Mouse (Mus musculus) CH12.LX (cell line): ENCODE data around the gene Clptm1. TPM values are rescaled to one million over a fixed set of nuclear protein-coding genes. Genes with fewer than 3 reads are reported as not detected.

Experiments
- DNase-seq: peaks from one replicate; pipeline ENCODE4 v3.0.0-alpha.2; 2013; ENCODE audit errors: extremely low read depth
- H3K27ac ChIP-seq: 2 replicates; pipeline ENCODE4 v1.5.1; 2012; ENCODE audit warnings: low read depth, mild to moderate bottlenecking, control low read depth, moderate library complexity; ENCODE audit not compliant: insufficient read depth
- H3K27me3 ChIP-seq: replicated peaks from 2 replicates; pipeline ENCODE3; 2012; ENCODE audit warnings: inconsistent platforms
- H3K36me3 ChIP-seq, 2 experiments: replicated peaks in 1 of 2; 2 replicates each; pipeline versions ENCODE3 to v1.6.1; 2012; ENCODE audit warnings: inconsistent platforms in 1 of 2, low read length in 1 of 2, mild to moderate bottlenecking in 1 of 2, mixed read lengths in 1 of 2, moderate library complexity in 1 of 2; ENCODE audit not compliant: control insufficient read depth in 1 of 2, insufficient read depth in 1 of 2
- H3K4me1 ChIP-seq, 2 experiments: 2 replicates each; pipeline ENCODE4 v1.6.1; 2012; ENCODE audit warnings: inconsistent platforms in 1 of 2, moderate library complexity in 1 of 2; ENCODE audit not compliant: insufficient read depth in 2 of 2, control insufficient read depth in 1 of 2
- H3K4me2 ChIP-seq: 2 replicates; pipeline ENCODE4 v1.6.1; 2012; ENCODE audit warnings: low read depth, mild to moderate bottlenecking, control low read depth; ENCODE audit not compliant: poor library complexity, insufficient read depth, severe bottlenecking
- H3K4me3 ChIP-seq, 3 experiments: fragments of 150-350 bp in 1 of 3; sonication (generic) in 1 of 3; replicated peaks in 1 of 3; 2 replicates each; pipeline versions ENCODE3 to v1.5.1; 2011 to 2012; ENCODE audit warnings: low read depth in 2 of 3, low read length in 2 of 3, mild to moderate bottlenecking in 2 of 3, moderate library complexity in 2 of 3, control low read depth in 1 of 3, improper control_type of control experiment in 1 of 3, inconsistent platforms in 1 of 3, mixed read lengths in 1 of 3; ENCODE audit not compliant: poor library complexity in 1 of 3
- H3K79me2 ChIP-seq: replicated peaks from 2 replicates; pipeline ENCODE4 v1.6.1; 2012; ENCODE audit warnings: mild to moderate bottlenecking, moderate library complexity; ENCODE audit not compliant: control insufficient read depth, poor library complexity, insufficient read depth, severe bottlenecking; ENCODE audit errors: extremely low read depth
- H3K9ac ChIP-seq: 2 replicates; pipeline ENCODE4 v1.6.1; 2012; ENCODE audit warnings: low read depth, mild to moderate bottlenecking, control low read depth, moderate library complexity; ENCODE audit not compliant: insufficient read depth
- H3K9me3 ChIP-seq: replicated peaks from 2 replicates; pipeline ENCODE3; 2012; ENCODE audit warnings: low read length, inconsistent platforms, mixed read lengths
- BHLHE40 ChIP-seq: IDR thresholded peaks from 2 replicates; pipeline ENCODE4 v1.6.1; 2011; ENCODE audit warnings: mild to moderate bottlenecking, low read depth, low read length, improper control_type of control experiment
- CHD1 ChIP-seq: IDR thresholded peaks from 2 replicates; pipeline ENCODE4 v1.6.1; 2012; ENCODE audit warnings: low read depth, low read length, improper control_type of control experiment, inconsistent platforms
- CTCF ChIP-seq, 2 experiments: IDR thresholded peaks in 1 of 2; conservative IDR thresholded peaks in 1 of 2; 2 replicates each; pipeline ENCODE4 v1.5.1; 2011 to 2012; ENCODE audit warnings: low read depth in 2 of 2, low read length in 2 of 2, improper control_type of control experiment in 1 of 2, inconsistent platforms in 1 of 2, mild to moderate bottlenecking in 1 of 2, moderate library complexity in 1 of 2
- E2F4 ChIP-seq: IDR thresholded peaks from 2 replicates; pipeline ENCODE4 v1.6.1; 2011; ENCODE audit warnings: low read depth, low read length, improper control_type of control experiment; ENCODE audit not compliant: insufficient replicate concordance
- ELF1 ChIP-seq: IDR thresholded peaks from 2 replicates; pipeline ENCODE4 v1.6.1; 2014; ENCODE audit warnings: low read depth, mild to moderate bottlenecking, inconsistent platforms, low read length, improper control_type of control experiment
- ETS1 ChIP-seq: conservative IDR thresholded peaks from 2 replicates; pipeline ENCODE4 v1.6.1; 2012; ENCODE audit warnings: low read depth, mild to moderate bottlenecking, inconsistent platforms, low read length, improper control_type of control experiment, moderate library complexity
- GABPA ChIP-seq: IDR thresholded peaks from 2 replicates; pipeline ENCODE4 v1.6.1; 2012; ENCODE audit warnings: low read depth, low read length, improper control_type of control experiment, inconsistent platforms; ENCODE audit not compliant: insufficient replicate concordance
- HCFC1 ChIP-seq: IDR thresholded peaks from 2 replicates; pipeline ENCODE4 v1.6.1; 2012; ENCODE audit warnings: low read depth, mild to moderate bottlenecking, inconsistent platforms, low read length, improper control_type of control experiment
- JUN ChIP-seq: IDR thresholded peaks from 2 replicates; pipeline ENCODE4 v1.6.1; 2011; ENCODE audit warnings: low read depth, mild to moderate bottlenecking, low read length, improper control_type of control experiment, moderate library complexity; ENCODE audit not compliant: insufficient read depth
- MAX ChIP-seq: IDR thresholded peaks from 2 replicates; pipeline ENCODE4 v1.6.1; 2011; ENCODE audit warnings: low read length, improper control_type of control experiment
- MEF2A ChIP-seq: IDR thresholded peaks from 2 replicates; pipeline ENCODE4 v1.6.1; 2014; ENCODE audit warnings: low read depth, mild to moderate bottlenecking, inconsistent platforms, low read length, improper control_type of control experiment, borderline replicate concordance
- MXI1 ChIP-seq: IDR thresholded peaks from 2 replicates; pipeline ENCODE4 v1.6.1; 2011; ENCODE audit warnings: mild to moderate bottlenecking, low read depth, low read length, improper control_type of control experiment
- NELFE ChIP-seq: IDR thresholded peaks from 2 replicates; pipeline ENCODE4 v1.6.1; 2011; ENCODE audit warnings: low read depth, low read length, improper control_type of control experiment
- NRF1 ChIP-seq: IDR thresholded peaks from 2 replicates; pipeline ENCODE4 v1.6.1; 2014; ENCODE audit warnings: low read depth, mild to moderate bottlenecking, inconsistent platforms, low read length, improper control_type of control experiment, moderate library complexity
- PAX5 ChIP-seq: IDR thresholded peaks from 2 replicates; pipeline ENCODE4 v1.6.1; 2012; ENCODE audit warnings: low read length, inconsistent platforms, mixed read lengths
- POLR2AphosphoS2 ChIP-seq: IDR thresholded peaks from 2 replicates; pipeline ENCODE4 v1.6.1; 2011; ENCODE audit warnings: low read depth, low read length, improper control_type of control experiment
- RAD21 ChIP-seq: IDR thresholded peaks from 2 replicates; pipeline ENCODE4 v1.6.1; 2011; ENCODE audit warnings: low read depth, mild to moderate bottlenecking, low read length, improper control_type of control experiment, moderate library complexity
- RCOR1 ChIP-seq: conservative IDR thresholded peaks from 2 replicates; pipeline ENCODE4 v1.6.1; 2012; ENCODE audit warnings: low read depth, mild to moderate bottlenecking, inconsistent platforms, low read length, improper control_type of control experiment
- SIN3A ChIP-seq: IDR thresholded peaks from 2 replicates; pipeline ENCODE4 v1.6.1; 2012; ENCODE audit warnings: low read length, improper control_type of control experiment, inconsistent platforms
- SMC3 ChIP-seq: IDR thresholded peaks from 2 replicates; pipeline ENCODE4 v1.6.1; 2011; ENCODE audit warnings: low read depth, low read length, improper control_type of control experiment
- TBP ChIP-seq: conservative IDR thresholded peaks from 2 replicates; pipeline ENCODE4 v1.6.1; 2011; ENCODE audit warnings: low read depth, low read length, improper control_type of control experiment
- TCF12 ChIP-seq: IDR thresholded peaks from 2 replicates; pipeline ENCODE4 v1.6.1; 2014; ENCODE audit warnings: low read depth, mild to moderate bottlenecking, inconsistent platforms, low read length, improper control_type of control experiment
- UBTF ChIP-seq: IDR thresholded peaks from 2 replicates; pipeline ENCODE4 v1.6.1; 2012; ENCODE audit warnings: low read depth, mild to moderate bottlenecking, inconsistent platforms, low read length, improper control_type of control experiment, moderate library complexity
- USF1 ChIP-seq: IDR thresholded peaks from 2 replicates; pipeline ENCODE4 v1.6.1; 2014; ENCODE audit warnings: low read depth, mild to moderate bottlenecking, inconsistent platforms, low read length, improper control_type of control experiment
- ZKSCAN1 ChIP-seq: IDR thresholded peaks from 2 replicates; pipeline ENCODE4 v1.6.1; 2012; ENCODE audit warnings: low read depth, inconsistent platforms, low read length, improper control_type of control experiment, borderline replicate concordance
- ZNF384 ChIP-seq: IDR thresholded peaks from 2 replicates; pipeline ENCODE4 v1.6.1; 2012; ENCODE audit warnings: low read depth, low read length, improper control_type of control experiment, inconsistent platforms
- dilution Hi-C: fragments of 300-500 bp; cut with MboI; formaldehyde crosslinking; loops from 2 replicates; pipeline ENCODE4 v1.14.3; 2020; ENCODE audit warnings: low sequenced_read_pairs; ENCODE audit not compliant: extremely low pct_unique_long_range_greater_than_20kb, extremely low pct_ligation_motif_present
- in situ Hi-C: fragments of 300-500 bp; cut with MboI; formaldehyde crosslinking; loops from 3 replicates; pipeline ENCODE4 v1.14.3; 2019; ENCODE audit warnings: low sequenced_read_pairs, low pct_ligation_motif_present, low pct_unique_long_range_greater_than_20kb, mixed read lengths
- polyA plus RNA-seq: library from polyadenylated mRNA; unstranded; fragments of >175 nt; gene quantifications from 2 replicates; pipeline ENCODE4 v1.2.1, GENCODE M21; 2012; ENCODE audit warnings: low read depth; ENCODE audit not compliant: insufficient read length
- total RNA-seq, 2 experiments: library from RNA; depleted of rRNA; stranded (reverse); fragments of 300-350 nt in 1 of 2; fragments of >200 nt in 1 of 2; gene quantifications; 2 replicates each; pipeline ENCODE4 v1.2.3; 2012 to 2014

Gene Clptm1
- total and polyA plus RNA-seq, 3 experiments, result 33.8 to 70.9 (median 43.6) TPM

DNA sequence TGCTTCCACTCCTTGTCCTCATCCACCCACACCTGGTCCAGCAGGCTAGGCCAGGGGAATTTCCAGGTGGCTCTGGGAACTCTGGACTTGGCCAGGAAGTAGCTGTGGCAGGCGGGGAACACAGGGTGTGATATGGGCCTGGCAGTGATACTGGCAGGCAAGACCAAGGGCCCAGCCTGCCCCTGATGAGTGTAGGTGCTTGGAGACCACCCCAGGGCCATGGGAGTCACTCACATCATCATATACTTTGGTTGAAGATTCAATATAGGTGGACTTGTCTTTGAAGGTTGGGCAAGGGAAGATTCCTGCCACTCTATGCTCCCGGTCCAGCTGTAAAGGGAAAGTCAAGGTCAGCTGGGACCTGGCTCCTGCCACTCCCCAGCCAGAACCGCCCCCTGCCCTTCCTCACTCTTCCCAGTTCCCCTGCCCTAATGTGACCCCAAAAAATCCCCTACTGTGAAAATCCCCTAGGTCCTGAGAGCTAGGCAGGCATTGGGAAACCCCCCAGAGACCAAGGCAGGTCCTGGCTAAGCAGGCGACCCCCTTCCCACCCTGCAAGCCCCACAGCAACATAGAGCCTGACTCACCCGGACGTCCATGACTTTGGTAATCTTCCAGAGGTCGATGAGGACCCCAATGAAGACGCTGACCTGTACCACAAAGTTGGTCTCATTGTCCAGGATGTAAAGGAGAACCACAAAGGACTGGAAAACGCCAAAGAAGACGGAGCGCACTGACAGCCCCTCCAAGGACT lies 29.6 kb downstream of the Clptm1 start:
- H3K27me3 ChIP-seq, result no peaks in the 10 kb centered on the region
- TF ChIP-seq RAD21 (no peak), ETS1 (no peak), CHD1 (no peak), CTCF (conservative IDR thresholded peaks at IDR 0.05 in 1 of 2, IDR thresholded peaks at IDR 0.05 in 1 of 2; ENCODE audit: low read depth in 2 of 2, low read length in 2 of 2) (no peak), UBTF (no peak), POLR2AphosphoS2 (no peak), NELFE (no peak), MAX (no peak), MXI1 (no peak), ELF1 (no peak), ZNF384 (no peak), USF1 (no peak), ZKSCAN1 (no peak), SMC3 (no peak), BHLHE40 (no peak), TBP (no peak), E2F4 (no peak)
- no peak overlapping the region for H3K4me2 ChIP-seq
- dilution Hi-C loops, result no loop called here
- no peak for DNase-seq
- no peak overlapping the region for H3K9ac ChIP-seq
- peaks cover 81 to 86% of the 10 kb centered on the region in 2 experiments for H3K36me3 ChIP-seq
- H3K79me2 ChIP-seq, result no peaks in the 10 kb centered on the region
- peaks cover 10 to 43% of the 10 kb centered on the region in 2 experiments for H3K4me1 ChIP-seq
- H3K27ac ChIP-seq, result no peak overlapping the region
- no peak overlapping the region for H3K4me3 ChIP-seq
- in situ Hi-C loops, result no loop called here
- H3K9me3 ChIP-seq, result no peaks in the 10 kb centered on the region

DNA sequence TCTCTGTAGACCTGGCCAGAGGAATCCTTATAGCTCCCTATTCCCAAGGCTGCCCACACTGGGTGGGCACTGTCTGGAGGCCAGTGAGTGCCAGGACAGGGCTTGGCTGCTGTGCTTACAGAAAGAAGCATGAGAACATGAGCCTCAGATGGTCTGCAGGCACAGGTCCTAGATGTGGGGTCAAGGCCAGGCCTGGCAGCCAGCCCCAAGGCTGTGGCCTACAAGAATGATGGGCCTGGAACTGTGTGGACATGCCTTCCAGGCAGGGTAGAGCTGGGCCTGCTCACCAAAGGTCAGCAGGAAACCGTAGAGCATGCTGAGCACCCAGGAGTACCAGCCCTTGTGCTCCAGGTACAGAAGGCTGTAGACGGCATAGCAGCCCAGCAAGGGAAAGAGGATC lies 30.2 kb downstream of the Clptm1 start:
- H3K27me3 ChIP-seq, result no peaks in the 10 kb centered on the region
- no peak overlapping the region for H3K9ac ChIP-seq
- H3K9me3 ChIP-seq, result no peaks in the 10 kb centered on the region
- no peak overlapping the region for H3K4me2 ChIP-seq
- H3K27ac ChIP-seq, result no peak overlapping the region
- no peak overlapping the region for H3K4me3 ChIP-seq
- H3K79me2 ChIP-seq, result no peaks in the 10 kb centered on the region
- peaks cover 76 to 83% of the 10 kb centered on the region in 2 experiments for H3K36me3 ChIP-seq
- in situ Hi-C loops (no loop called here), dilution Hi-C loops (no loop called here)
- DNase-seq, result no peak
- peaks cover 16 to 47% of the 10 kb centered on the region in 2 experiments for H3K4me1 ChIP-seq
- TF ChIP-seq TCF12 (no peak), RCOR1 (no peak), NELFE (no peak), RAD21 (no peak), NRF1 (no peak), UBTF (no peak), JUN (no peak), CHD1 (no peak), MEF2A (no peak), GABPA (no peak), HCFC1 (no peak), PAX5 (no peak), SIN3A (no peak), SMC3 (no peak), USF1 (no peak), ZKSCAN1 (no peak), TBP (no peak)
